Mouse (Mus musculus) erythroblast, embryonic 14.5 days (primary cell): Measurements from ENCODE around the gene Gmppb. TPM values are rescaled to one million over a fixed set of nuclear protein-coding genes. Genes with fewer than 3 reads are reported as not detected.

Experiments used
- H3K27me3 ChIP-seq: 2 replicates; pipeline ENCODE4 v1.6.1; 2012; ENCODE audit warnings: inconsistent platforms; ENCODE audit not compliant: control insufficient read depth
- H3K36me3 ChIP-seq: 2 replicates; pipeline ENCODE4 v1.6.1; 2012; ENCODE audit warnings: mild to moderate bottlenecking, inconsistent platforms; ENCODE audit not compliant: control insufficient read depth
- H3K4me1 ChIP-seq: 2 replicates; pipeline ENCODE4 v1.6.1; 2012; ENCODE audit warnings: inconsistent platforms; ENCODE audit not compliant: control insufficient read depth
- H3K4me3 ChIP-seq: replicated peaks from 2 replicates; pipeline ENCODE3; 2012; ENCODE audit warnings: moderate library complexity, mild to moderate bottlenecking, inconsistent platforms
- H3K9me3 ChIP-seq: 2 replicates; pipeline ENCODE4 v1.6.1; 2012; ENCODE audit warnings: low read length, inconsistent platforms, mixed read lengths; ENCODE audit not compliant: control insufficient read depth
- GATA1 ChIP-seq: IDR thresholded peaks from 2 replicates; pipeline ENCODE4 v1.6.1; 2012; ENCODE audit warnings: low read length, inconsistent platforms, mixed read lengths
- TAL1 ChIP-seq: IDR thresholded peaks from 3 replicates; pipeline ENCODE4 v1.6.1; 2012; ENCODE audit warnings: low read length, inconsistent platforms, mixed read lengths
- polyA plus RNA-seq: library from polyadenylated mRNA; stranded (reverse); fragments of >175 nt; gene quantifications from 2 replicates; pipeline ENCODE4 v1.2.3, GENCODE M21; 2012

Gene Gmppb
- polyA plus RNA-seq, 1 experiment, result 0.61 TPM

- peaks cover 4% of the 10 kb centered on the region for H3K9me3 ChIP-seq
These were observed 25.8 kb upstream of the Gmppb start for GRCm38 (mm10) chr9:108023216-108023615.

GRCm38 (mm10) chr9:108026584-108026983 lies 22.5 kb upstream of the Gmppb start:
- TF ChIP-seq GATA1 (no peak), TAL1 (no peak)
- H3K36me3 ChIP-seq, result peaks cover 92% of the 10 kb centered on the region

More at GRCm38 (mm10) chr9:108023216-108023615, 25.8 kb upstream of the Gmppb start:
- Histone ChIP-seq H3K4me1 (peaks cover 7% of the 10 kb centered on the region), H3K4me3 (no peak overlapping the region), H3K27me3 (no peaks in the 10 kb centered on the region), H3K36me3 (peaks cover 88% of the 10 kb centered on the region)
- TF ChIP-seq TAL1 (no peak), GATA1 (no peak)

GRCm38 (mm10) chr9:108027867-108028266 lies 21.2 kb upstream of the Gmppb start:
- TF ChIP-seq GATA1 (no peak), TAL1 (no peak)
- H3K36me3 ChIP-seq, result peaks cover 95% of the 10 kb centered on the region

More at GRCm38 (mm10) chr9:108026584-108026983, 22.5 kb upstream of the Gmppb start:
- Histone ChIP-seq H3K4me3 (no peak overlapping the region), H3K4me1 (peaks cover 6% of the 10 kb centered on the region), H3K9me3 (peaks cover 4% of the 10 kb centered on the region), H3K27me3 (no peaks in the 10 kb centered on the region)

GRCm38 (mm10) chr9:108032126-108032525 lies 16.9 kb upstream of the Gmppb start:
- Histone ChIP-seq H3K36me3 (peaks cover 96% of the 10 kb centered on the region), H3K9me3 (peaks cover 4% of the 10 kb centered on the region), H3K27me3 (no peaks in the 10 kb centered on the region), H3K4me1 (peaks cover 11% of the 10 kb centered on the region), H3K4me3 (no peak overlapping the region)
- TF ChIP-seq GATA1 (no peak), TAL1 (no peak)

More at GRCm38 (mm10) chr9:108027867-108028266, 21.2 kb upstream of the Gmppb start:
- H3K9me3 ChIP-seq, result peaks cover 4% of the 10 kb centered on the region
- no peaks in the 10 kb centered on the region for H3K27me3 ChIP-seq
- peaks cover 4% of the 10 kb centered on the region for H3K4me1 ChIP-seq
- H3K4me3 ChIP-seq, result no peak overlapping the region

GRCm38 (mm10) chr9:108035331-108036156 lies 13.5 kb upstream of the Gmppb start:
- peaks cover 94% of the 10 kb centered on the region for H3K36me3 ChIP-seq
- H3K4me1 ChIP-seq, result peaks cover 12% of the 10 kb centered on the region
- no peaks in the 10 kb centered on the region for H3K9me3 ChIP-seq
- no peak for TF ChIP-seq GATA1
- no peak for TF ChIP-seq TAL1
- H3K27me3 ChIP-seq, result no peaks in the 10 kb centered on the region
- no peak overlapping the region for H3K4me3 ChIP-seq

GRCm38 (mm10) chr9:108044751-108045492 lies 4.1 kb upstream of the Gmppb start:
- peaks cover 46% of the 10 kb centered on the region for H3K4me1 ChIP-seq
- H3K36me3 ChIP-seq, result peaks cover 83% of the 10 kb centered on the region
- TF ChIP-seq TAL1, result no peak
- no peak overlapping the region for H3K4me3 ChIP-seq
- no peaks in the 10 kb centered on the region for H3K27me3 ChIP-seq
- no peaks in the 10 kb centered on the region for H3K9me3 ChIP-seq

GRCm38 (mm10) chr9:108046582-108046981 lies 2.5 kb upstream of the Gmppb start:
- Histone ChIP-seq H3K36me3 (peaks cover 84% of the 10 kb centered on the region), H3K4me3 (no peak overlapping the region), H3K9me3 (no peaks in the 10 kb centered on the region), H3K27me3 (no peaks in the 10 kb centered on the region), H3K4me1 (peaks cover 61% of the 10 kb centered on the region)
- TF ChIP-seq GATA1, result no peak
- TF ChIP-seq TAL1, result no peak

- Histone ChIP-seq H3K4me1 (peaks cover 74% of the 10 kb centered on the region), H3K4me3 (peak overlapping the region; percentile 73), H3K27me3 (no peaks in the 10 kb centered on the region), H3K9me3 (no peaks in the 10 kb centered on the region), H3K36me3 (peaks cover 84% of the 10 kb centered on the region)
- peak; percentile 84 for TF ChIP-seq GATA1
- TF ChIP-seq TAL1, result no peak
These were observed 1.2 kb upstream of the Gmppb start for GRCm38 (mm10) chr9:108047601-108048565.
